ENCODE assay signal across 22 mouse cellular contexts in the genomic region with DNA sequence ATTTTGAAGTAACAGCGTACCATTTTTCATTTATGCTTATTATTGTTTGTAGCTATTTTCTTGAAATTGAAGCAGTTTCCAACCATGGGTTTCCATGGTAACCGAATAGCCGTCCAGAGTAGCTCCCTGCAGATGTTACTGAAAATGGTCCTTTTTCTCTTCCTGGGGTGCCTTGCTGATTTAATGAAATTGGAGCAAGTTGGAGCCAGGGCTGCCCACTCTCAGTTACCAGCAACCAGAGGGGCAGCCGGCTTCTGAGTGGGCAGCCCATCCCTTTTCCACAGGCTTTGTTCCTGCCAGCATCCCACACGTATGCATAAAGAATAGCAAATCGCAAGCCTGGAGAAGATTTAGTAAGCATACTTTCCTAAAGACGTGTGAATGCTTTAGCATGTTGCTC. TPM values are rescaled to one million over a fixed set of nuclear protein-coding genes. Genes with fewer than 3 reads are reported as not detected.
DNase-seq lines count a peak whose midpoint lies in the region; ATAC-seq lines count a peak whose summit lies in the region.
"Had no signal": no experiment of that assay in that cellular context is flagged by ENCODE, and none has a peak within 500 bp of the region (broad histone marks: within the 10 kb centered on the region; RNA-seq: fewer than 3 reads in every experiment).

No protein-coding gene starts in this region.

- peak overlapping the region; percentile 70 for H3K27ac ChIP-seq in midbrain, embryonic 14.5 days (replicated peaks; ENCODE audit: low read depth, low read length)
- no peak overlapping the region for H3K27ac ChIP-seq in midbrain, embryonic 11.5 days (ENCODE audit: low read depth, low read length)
- H3K27ac ChIP-seq: limb, embryonic 15.5 days; lung, embryonic 15.5 days had no signal

- H3K4me1 ChIP-seq in midbrain, embryonic 14.5 days (ENCODE audit: control insufficient read depth, insufficient read depth, low read length): peaks cover 24% of the 10 kb centered on the region
- H3K4me1 ChIP-seq in midbrain, embryonic 11.5 days (ENCODE audit: control insufficient read depth, insufficient read depth, low read length): peaks cover 8% of the 10 kb centered on the region

- H3K36me3 ChIP-seq in midbrain, embryonic 14.5 days (ENCODE audit: control insufficient read depth, insufficient read depth, low read length): no peaks in the 10 kb centered on the region
- no peaks in the 10 kb centered on the region for H3K36me3 ChIP-seq in midbrain, embryonic 11.5 days (ENCODE audit: control insufficient read depth, insufficient read depth, low read length)
- H3K36me3 ChIP-seq: limb, embryonic 15.5 days; lung, embryonic 15.5 days had no signal

- 63% methylated on average over 7 of the region's 7 CpGs for WGBS in midbrain, embryonic 14.5 days
- WGBS in midbrain, embryonic 11.5 days: 74% methylated on average over 7 of the region's 7 CpGs

- no peaks in the 10 kb centered on the region for H3K27me3 ChIP-seq in midbrain, embryonic 14.5 days (ENCODE audit: control insufficient read depth, insufficient read depth, low read length)
- H3K27me3 ChIP-seq in midbrain, embryonic 11.5 days (ENCODE audit: control insufficient read depth, insufficient read depth, low read length): no peaks in the 10 kb centered on the region
- H3K27me3 ChIP-seq: limb, embryonic 15.5 days; lung, embryonic 15.5 days; megakaryocyte, embryonic 14.5 days had no signal

- no peak overlapping the region for H3K4me3 ChIP-seq in midbrain, embryonic 14.5 days (replicated peaks; ENCODE audit: low read depth, low read length)
- H3K4me3 ChIP-seq in midbrain, embryonic 11.5 days (ENCODE audit: low read depth, low read length): no peak overlapping the region
- H3K4me3 ChIP-seq: limb, embryonic 15.5 days; lung, embryonic 15.5 days; megakaryocyte, embryonic 14.5 days had no signal

- peak; percentile 60 for ATAC-seq in frontal cortex, adult (ENCODE audit: low TSS enrichment)
- ATAC-seq in midbrain, embryonic 14.5 days (ENCODE audit: low FRiP score, low TSS enrichment): no peak
- ATAC-seq in midbrain, embryonic 11.5 days (ENCODE audit: low FRiP score): no peak
- ATAC-seq: inflammation-experienced regulatory T-cells, adult 6 months had no signal

- H3K4me2 ChIP-seq in midbrain, embryonic 14.5 days (ENCODE audit: low read length): no peak overlapping the region
- no peak overlapping the region for H3K4me2 ChIP-seq in midbrain, embryonic 11.5 days
- H3K4me2 ChIP-seq: limb, embryonic 15.5 days; lung, embryonic 15.5 days had no signal

- H3K9ac ChIP-seq in midbrain, embryonic 14.5 days (replicated peaks; ENCODE audit: low read length): no peak overlapping the region
- no peak overlapping the region for H3K9ac ChIP-seq in midbrain, embryonic 11.5 days (ENCODE audit: low read length)
- H3K9ac ChIP-seq: limb, embryonic 15.5 days; lung, embryonic 15.5 days had no signal

- H3K9me3 ChIP-seq in midbrain, embryonic 14.5 days (ENCODE audit: control insufficient read depth, low read length): no peaks in the 10 kb centered on the region
- H3K9me3 ChIP-seq in midbrain, embryonic 11.5 days (ENCODE audit: control insufficient read depth, low read length): no peaks in the 10 kb centered on the region
- H3K9me3 ChIP-seq: limb, embryonic 15.5 days; lung, embryonic 15.5 days; megakaryocyte, embryonic 14.5 days had no signal

- DNase-seq in frontal cortex, postnatal 10 days (ENCODE audit: low spot score in 2 of 2): no peak
- peak; percentile 74 for DNase-seq in midbrain, embryonic 14.5 days
- DNase-seq in midbrain, embryonic 11.5 days (ENCODE audit: low spot score, missing footprints): no peak
- peak; percentile 74 for DNase-seq in layer of hippocampus, adult 9-11 months
- peak; percentile 66 to 77 for DNase-seq in right cerebral cortex, postnatal 10 days (ENCODE audit: low spot score in 2 of 2)
- DNase-seq in spleen, adult 12 weeks (ENCODE audit: low spot score): no peak
- DNase-seq in ovary, postnatal 14 days (ENCODE audit: low spot score): no peak
- DNase-seq: adrenal gland, postnatal 25 days; B cell, adult 2 months; cerebellum, adult 18-20 months; embryo, embryonic 11 days; thymus, postnatal 4 days had no signal

RNA-seq across cellular contexts. Expression of a gene that starts 55.4 kb away (rescaled TPM):
- polyA plus RNA-seq in midbrain, embryonic 14.5 days (2014; fragmentation: Nextera tagmentation; extraction: Ambion mirVana): not detected in 2 replicates
- polyA plus RNA-seq in midbrain, embryonic 11.5 days (2014; fragmentation: Nextera tagmentation; extraction: Ambion mirVana): not detected in 2 replicates
- polyA plus RNA-seq: heart, embryonic 14.5 days; large intestine, adult 2 months; limb, embryonic 15.5 days; lung, embryonic 15.5 days; neural tube, embryonic 11.5 days; small intestine, adult 2 months; stomach, embryonic 16.5 days had no signal

Comparison
In these comparisons a context has a peak if more than half of its experiments do, and no peak if none do; other contexts are left out.
1. DNase-seq: peak in midbrain, embryonic 14.5 days (single experiment), layer of hippocampus, adult 9-11 months (single experiment) and right cerebral cortex, postnatal 10 days (2 of 2); none in frontal cortex, postnatal 10 days (0 of 2), midbrain, embryonic 11.5 days (single experiment), spleen, adult 12 weeks (single experiment) and ovary, postnatal 14 days (single experiment).